Mouse (Mus musculus) lung, embryonic 14.5 days (tissue): ENCODE results near the gene Lekr1. TPM values are rescaled to one million over a fixed set of nuclear protein-coding genes. Genes with fewer than 3 reads are reported as not detected.

Experiments used
- ATAC-seq: fragments of 200-750 bp; cut with Nextera tagmentation; 2 replicates; pipeline ENCODE4 v1.8.0; 2017; ENCODE audit warnings: mild to moderate bottlenecking, moderate TSS enrichment, moderate library complexity; ENCODE audit not compliant: insufficient read depth
- DNase-seq: peaks from one replicate; pipeline ENCODE4 v3.0.0-alpha.2; 2015
- H3K27ac ChIP-seq: fragments of 300-500 bp; sonication (generic); 2 replicates; pipeline ENCODE4 v1.5.1; 2014; ENCODE audit warnings: low read depth, mild to moderate bottlenecking, moderate library complexity
- H3K27me3 ChIP-seq: fragments of 300-500 bp; sonication (generic); 2 replicates; pipeline ENCODE4 v1.6.1; 2014; ENCODE audit warnings: low read length, control low read depth; ENCODE audit not compliant: insufficient read depth
- H3K36me3 ChIP-seq: fragments of 300-500 bp; sonication (generic); 2 replicates; pipeline ENCODE4 v1.6.1; 2014; ENCODE audit warnings: control low read depth; ENCODE audit not compliant: insufficient read depth
- H3K4me1 ChIP-seq: fragments of 300-500 bp; sonication (generic); 2 replicates; pipeline ENCODE4 v1.6.1; 2014; ENCODE audit warnings: antibody characterized with exemption, control low read depth; ENCODE audit not compliant: insufficient read depth
- H3K4me2 ChIP-seq: fragments of 300-500 bp; sonication (generic); 2 replicates; pipeline ENCODE4 v1.6.1; 2014; ENCODE audit warnings: mild to moderate bottlenecking
- H3K4me3 ChIP-seq: fragments of 300-500 bp; sonication (generic); 2 replicates; pipeline ENCODE4 v1.5.1; 2014; ENCODE audit warnings: low read depth, low read length
- H3K9ac ChIP-seq: fragments of 300-500 bp; sonication (generic); 2 replicates; pipeline ENCODE4 v1.6.1; 2014
- H3K9me3 ChIP-seq: fragments of 300-500 bp; sonication (generic); 2 replicates; pipeline ENCODE4 v1.6.1; 2016; ENCODE audit warnings: low read depth, low read length, control low read depth
- CTCF ChIP-seq: IDR thresholded peaks from 2 replicates; pipeline ENCODE4 v1.5.1; 2016; ENCODE audit warnings: antibody characterized with exemption, low read depth
- whole genome bisulfite sequencing: fragments of 180-500 bp; shearing (Covaris S2); extraction: QIAGEN DNeasy Blood & Tissue Kit; methylation state at CpG from one replicate; pipeline ENCODE4 v1.1.7; 2014; 5-methylcytosine and 5-hydroxymethylcytosine counted together
- microRNA-seq: library from miRNA; unstranded; fragments of <30 nt; microRNA quantifications from one replicate; pipeline ENCODE4, GENCODE M21; 2016; ENCODE audit warnings: borderline number of aligned reads
- polyA plus RNA-seq: library from polyadenylated mRNA; unstranded; fragments of >200 nt; fragmentation: Nextera tagmentation; extraction: Ambion mirVana; gene quantifications from 2 replicates; pipeline ENCODE4 v1.2.1, GENCODE M21; 2014

The Lekr1 gene
- polyA plus RNA-seq, 1 experiment from 2014 or later: 9.5 TPM

DNA sequence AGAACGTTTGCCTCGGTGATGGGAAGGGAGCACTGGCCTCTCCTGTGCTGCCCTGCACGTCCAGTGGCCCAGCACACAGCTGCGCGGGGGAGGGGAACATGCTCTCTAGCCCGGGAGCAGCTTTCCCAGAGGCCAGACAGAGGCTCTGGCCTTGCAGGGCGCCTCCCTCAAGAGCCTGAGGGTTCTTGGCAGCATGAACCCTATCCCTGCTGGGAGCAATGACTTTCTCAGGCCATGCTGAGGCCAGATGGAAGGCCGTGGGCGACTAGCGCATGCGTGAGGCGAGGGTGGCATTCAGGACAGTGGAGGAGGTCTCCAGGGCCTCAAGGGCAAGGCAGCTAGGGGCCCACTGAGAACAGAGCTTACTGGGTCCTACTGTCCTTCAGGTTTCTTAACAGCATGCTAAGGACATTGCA lies 205.2 kb downstream of the Lekr1 start:
- Histone ChIP-seq H3K9ac (0 out of 2 replicates have a peak overlapping the region, but pooled peaks have one; percentile 5), H3K4me2 (peak overlapping the region; percentile 23; the same call in 1 of the 2 replicates), H3K4me1 (peaks cover 11% of the 10 kb centered on the region), H3K4me3 (no peak overlapping the region), H3K27me3 (no peaks in the 10 kb centered on the region), H3K9me3 (no peaks in the 10 kb centered on the region), H3K36me3 (no peaks in the 10 kb centered on the region), H3K27ac (peak overlapping the region; percentile 54; the same call in 1 of the 2 replicates)
- 12% methylated on average over 12 of the region's 12 CpGs for WGBS
- DNase-seq (peak; percentile 70), ATAC-seq (peak; percentile 90)
- no peak for TF ChIP-seq CTCF

DNA sequence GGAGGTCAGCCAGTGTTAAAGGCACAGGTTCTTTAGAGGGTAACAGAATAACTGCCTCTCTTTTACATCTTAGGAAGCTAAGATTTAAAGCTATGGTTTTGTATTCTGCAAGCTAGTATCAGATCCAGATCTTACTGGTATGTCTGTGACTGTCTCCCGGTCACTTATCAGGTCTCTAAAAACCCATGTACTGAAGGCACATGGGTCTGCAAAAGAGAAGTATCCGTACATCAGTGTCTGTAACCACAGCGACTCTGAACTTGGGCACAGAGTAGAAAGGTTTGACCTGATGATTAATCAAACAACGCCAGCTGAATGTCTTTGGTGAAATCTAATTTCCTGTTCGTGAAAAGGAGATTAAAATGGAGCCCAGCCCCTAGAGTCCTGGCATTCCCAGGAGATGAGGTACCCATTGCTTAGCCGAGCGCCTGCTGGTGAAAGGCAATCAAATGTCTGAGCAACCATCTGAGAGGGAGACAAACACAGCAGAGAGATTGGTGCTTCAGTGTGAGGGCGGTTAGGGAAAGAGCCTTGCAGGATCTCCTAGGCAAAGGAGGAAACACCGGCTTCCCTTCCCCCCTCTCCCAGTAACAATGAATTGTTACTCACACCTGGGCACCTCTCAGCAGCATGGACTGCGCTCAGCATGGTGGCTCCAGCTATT lies 205.7 kb downstream of the Lekr1 start:
- Histone ChIP-seq H3K4me1 (peaks cover 11% of the 10 kb centered on the region), H3K4me3 (no peak overlapping the region), H3K36me3 (no peaks in the 10 kb centered on the region), H3K27me3 (no peaks in the 10 kb centered on the region), H3K4me2 (no peak overlapping the region), H3K9me3 (no peaks in the 10 kb centered on the region), H3K27ac (peak overlapping the region; percentile 54; the same call in 1 of the 2 replicates), H3K9ac (no peak overlapping the region)
- TF ChIP-seq CTCF: no peak
- 41% methylated on average over 10 of the region's 10 CpGs for WGBS
- ATAC-seq (peak; percentile 39; the same call in 1 of the 2 replicates), DNase-seq (no peak)

DNA sequence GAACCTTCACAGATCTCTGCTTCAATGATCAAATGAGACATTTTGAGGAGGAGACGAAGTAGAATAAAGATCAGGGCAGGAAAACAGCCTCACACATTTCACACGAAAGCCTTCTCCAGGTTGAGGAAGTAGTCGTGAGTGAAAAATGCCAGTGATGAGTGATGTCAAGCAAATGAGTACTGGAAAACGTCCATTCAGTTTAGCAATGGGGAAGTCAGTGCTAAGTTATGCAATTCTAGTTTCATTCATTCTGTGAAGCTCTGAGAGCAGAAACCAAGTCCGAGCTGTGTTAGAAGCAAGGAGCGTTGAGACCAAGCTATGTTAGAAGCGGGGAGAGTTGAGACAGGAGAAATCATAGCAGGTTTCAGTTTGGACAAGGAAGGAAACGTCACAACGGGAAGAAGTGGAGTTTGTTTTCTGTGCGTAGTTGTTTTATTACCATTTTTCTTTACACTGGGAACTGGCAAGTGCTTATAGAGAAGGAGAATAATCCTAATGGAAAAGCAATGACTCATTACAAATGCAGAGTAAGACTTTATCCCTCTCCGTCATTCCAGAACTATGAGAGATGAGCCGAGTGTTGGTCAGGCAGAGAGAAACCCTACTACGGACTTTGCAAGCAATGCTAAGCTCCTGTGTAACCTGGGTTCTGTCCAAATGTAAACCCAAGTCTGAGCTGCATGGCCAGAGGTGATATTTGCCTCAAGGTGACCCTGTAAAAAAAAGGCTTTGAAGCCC lies 207.2 kb downstream of the Lekr1 start:
- H3K4me3 ChIP-seq: no peak overlapping the region
- no peak for TF ChIP-seq CTCF
- no peaks in the 10 kb centered on the region for H3K27me3 ChIP-seq
- 68% methylated on average over 13 of the region's 13 CpGs for WGBS
- no peaks in the 10 kb centered on the region for H3K9me3 ChIP-seq
- DNase-seq: no peak
- no peak overlapping the region for H3K27ac ChIP-seq
- H3K36me3 ChIP-seq: no peaks in the 10 kb centered on the region
- ATAC-seq: no peak
- H3K4me1 ChIP-seq: peaks cover 11% of the 10 kb centered on the region
- no peak overlapping the region for H3K9ac ChIP-seq
- no peak overlapping the region for H3K4me2 ChIP-seq

Small RNA genes lying within 50 kb of the gene (microRNA-seq; reads per million reads assigned to microRNA genes)
- gene Mir8120: not detected

Other genes starting within 250 kb of the Lekr1 start
- 44.4 and 47.4 TPM in 2 replicates for gene Tiparp, start 137.8 kb upstream of the Lekr1 start, polyA plus RNA-seq